Mouse (Mus musculus) ES-Bruce4 (cell line): Measurements from ENCODE around the gene Fnip1.

ENCODE experiments used
- CTCF ChIP-seq: IDR thresholded peaks from one replicate; pipeline ENCODE4 v1.8.1; 2011; ENCODE audit warnings: low read depth, low read length
- POLR2A ChIP-seq: IDR thresholded peaks from one replicate; pipeline ENCODE4 v1.8.1; 2011; ENCODE audit warnings: low read length; ENCODE audit not compliant: insufficient read depth

- TF ChIP-seq CTCF (no peak), POLR2A (no peak)
Measured at GRCm38 (mm10) chr11:54458168-54458567, 20.2 kb downstream of the Fnip1 start.
